Mouse (Mus musculus): ENCODE results near the gene Thrsp.

- TF ChIP-seq POLR2A (IDR thresholded peaks at IDR 0.05; ENCODE audit: borderline replicate concordance, insufficient read depth, low read length) (no peak), CTCF (IDR thresholded peaks at IDR 0.05; ENCODE audit: borderline replicate concordance, insufficient read depth, low read depth, low read length) (no peak)
These were observed 36.9 kb downstream of the Thrsp start for GRCm38 (mm10) chr7:97380500-97381123.
